Mouse (Mus musculus): ENCODE data around the gene Pcbd1. TPM values are rescaled to one million over a fixed set of nuclear protein-coding genes. Genes with fewer than 3 reads are reported as not detected.

Pcbd1 gene
- polyA plus RNA-seq, 2 experiments = 79.9 to 162 TPM

- Histone ChIP-seq H3K4me2 (ENCODE audit: low read depth) (no peak overlapping the region), H3K27ac (no peak overlapping the region), H3K4me1 (replicated peaks; ENCODE audit: control insufficient read depth in 2 of 2, insufficient read depth in 2 of 2, low read length in 1 of 2) (peaks cover 0 to 2% of the 10 kb centered on the region in 2 experiments; a peak in 2 of 4 replicates), H3K27me3 (ENCODE audit: control insufficient read depth, insufficient read depth, low read length) (no peaks in the 10 kb centered on the region), H3K9me3 (ENCODE audit: control insufficient read depth, low read length) (no peaks in the 10 kb centered on the region), H3K9ac (replicated peaks) (no peak overlapping the region), H3K36me3 (replicated peaks; ENCODE audit: control insufficient read depth, insufficient read depth, low read depth) (no peaks in the 10 kb centered on the region), H3K4me3 (ENCODE audit: insufficient read depth in 1 of 2, low read depth in 2 of 2, low read length in 2 of 2) (no peak overlapping the region)
- TF ChIP-seq EP300 (IDR thresholded peaks at IDR 0.05; ENCODE audit: low read depth) (no peak), CTCF (IDR thresholded peaks at IDR 0.05; ENCODE audit: low read depth) (no peak)
- DNase-seq (ENCODE audit: low read depth in 3 of 3, low spot score in 3 of 3) (no peak), ATAC-seq (ENCODE audit: insufficient read depth) (no peak)
- 32% methylated on average over 1 of the region's 1 CpGs for WGBS (ENCODE audit: insufficient replicate concordance)
These were observed 48.4 kb downstream of the Pcbd1 start for GRCm38 (mm10) chr10:61137567-61137966.

GRCm38 (mm10) chr10:61143343-61143742 lies 54.2 kb downstream of the Pcbd1 start:
- Histone ChIP-seq H3K27me3 (ENCODE audit: control insufficient read depth, insufficient read depth, low read length) (no peaks in the 10 kb centered on the region), H3K4me1 (replicated peaks; ENCODE audit: control insufficient read depth in 2 of 2, insufficient read depth in 2 of 2, low read length in 1 of 2) (peaks cover 4 to 11% of the 10 kb centered on the region in 2 experiments; a peak in 2 of 4 replicates), H3K27ac (no peak overlapping the region), H3K9ac (replicated peaks) (no peak overlapping the region), H3K36me3 (replicated peaks; ENCODE audit: control insufficient read depth, insufficient read depth, low read depth) (no peaks in the 10 kb centered on the region), H3K4me2 (ENCODE audit: low read depth) (no peak overlapping the region), H3K4me3 (ENCODE audit: insufficient read depth in 1 of 2, low read depth in 2 of 2, low read length in 2 of 2) (no peak overlapping the region), H3K9me3 (ENCODE audit: control insufficient read depth, low read length) (no peaks in the 10 kb centered on the region)
- 69% methylated on average over 2 of the region's 2 CpGs for WGBS (ENCODE audit: insufficient replicate concordance)
- no peak for ATAC-seq (ENCODE audit: insufficient read depth)
- TF ChIP-seq EP300 (IDR thresholded peaks at IDR 0.05; ENCODE audit: low read depth) (no peak), CTCF (IDR thresholded peaks at IDR 0.05; ENCODE audit: low read depth) (no peak)
- DNase-seq (ENCODE audit: low read depth in 3 of 3, low spot score in 3 of 3) = no peak

Small RNAs within 50 kb of the gene (microRNA-seq; reads per million reads assigned to microRNA genes)
- not detected for gene Gm44308

Other genes with a start within 250 kb of the Pcbd1 start
- gene Sgpl1, start 58.4 kb downstream of the Pcbd1 start, polyA plus RNA-seq (2012; rRNA removed) = 7.9 and 10.7 TPM in 2 replicates
- gene Sgpl1, start 58.4 kb downstream of the Pcbd1 start, polyA plus RNA-seq (2014; fragmentation: Nextera tagmentation; extraction: Ambion mirVana) = 16.6 and 18.1 TPM in 2 replicates
- gene Tbata, start 82.6 kb downstream of the Pcbd1 start, polyA plus RNA-seq (2012; rRNA removed) = not detected in 2 replicates
- not detected in 2 replicates for gene Tbata, start 82.6 kb downstream of the Pcbd1 start, polyA plus RNA-seq (2014; fragmentation: Nextera tagmentation; extraction: Ambion mirVana)
- 0.21 and 0.23 TPM in 2 replicates for gene Adamts14, start 184.1 kb downstream of the Pcbd1 start, polyA plus RNA-seq (2012; rRNA removed)
- 0.08 and 0.13 TPM in 2 replicates for gene Adamts14, start 184.1 kb downstream of the Pcbd1 start, polyA plus RNA-seq (2014; fragmentation: Nextera tagmentation; extraction: Ambion mirVana)
- 0.02 TPM in 2 replicates for gene Prf1, start 208.5 kb downstream of the Pcbd1 start, polyA plus RNA-seq (2012; rRNA removed)
- not detected in 2 replicates for gene Prf1, start 208.5 kb downstream of the Pcbd1 start, polyA plus RNA-seq (2014; fragmentation: Nextera tagmentation; extraction: Ambion mirVana)